Mouse (Mus musculus): ENCODE measurements around the gene Pgam5. TPM values are rescaled to one million over a fixed set of nuclear protein-coding genes. Genes with fewer than 3 reads are reported as not detected.

Gene Pgam5
- polyA plus RNA-seq, 1 experiment from 2014 or later, result 61.4 TPM

DNA sequence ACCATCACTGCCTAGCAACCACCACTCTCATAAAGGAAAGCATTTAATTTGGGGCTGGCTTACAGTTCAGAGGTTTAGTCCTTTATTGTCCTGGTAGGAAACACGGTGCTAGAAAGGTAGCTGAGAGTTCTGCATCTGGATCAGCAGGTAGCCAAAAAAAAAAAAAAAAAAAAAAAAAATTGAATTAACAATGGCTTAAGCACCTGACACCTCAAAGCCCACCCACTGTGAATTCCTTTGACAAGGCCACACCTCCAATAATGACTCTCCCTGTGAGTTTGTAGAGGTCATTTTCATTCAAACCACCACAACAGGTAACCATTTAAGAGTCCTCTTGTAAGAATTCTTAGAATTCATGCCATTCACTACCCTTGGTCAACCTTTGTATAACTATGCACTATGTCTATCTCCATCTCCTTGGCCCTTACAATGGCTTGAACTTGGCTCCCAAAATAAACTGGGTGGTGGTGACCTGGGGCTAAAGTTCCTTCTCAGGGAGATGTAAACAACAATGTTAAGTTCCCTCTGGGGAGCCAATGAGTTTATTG, 42.3 kb downstream of the Pgam5 start:
- Histone ChIP-seq H3K9ac (no peak overlapping the region), H3K4me1 (peaks cover 14% of the 10 kb centered on the region), H3K9me3 (no peaks in the 10 kb centered on the region), H3K4me3 (no peak overlapping the region), H3K27ac (no peak overlapping the region), H3K27me3 (no peaks in the 10 kb centered on the region), H3K36me3 (peaks cover 40% of the 10 kb centered on the region), H3K4me2 (no peak overlapping the region)
- 30% methylated on average over 1 of the region's 1 CpGs for WGBS
- ATAC-seq (ENCODE audit: insufficient number of reproducible peaks, low FRiP score, low TSS enrichment, low read depth), result no peak

DNA sequence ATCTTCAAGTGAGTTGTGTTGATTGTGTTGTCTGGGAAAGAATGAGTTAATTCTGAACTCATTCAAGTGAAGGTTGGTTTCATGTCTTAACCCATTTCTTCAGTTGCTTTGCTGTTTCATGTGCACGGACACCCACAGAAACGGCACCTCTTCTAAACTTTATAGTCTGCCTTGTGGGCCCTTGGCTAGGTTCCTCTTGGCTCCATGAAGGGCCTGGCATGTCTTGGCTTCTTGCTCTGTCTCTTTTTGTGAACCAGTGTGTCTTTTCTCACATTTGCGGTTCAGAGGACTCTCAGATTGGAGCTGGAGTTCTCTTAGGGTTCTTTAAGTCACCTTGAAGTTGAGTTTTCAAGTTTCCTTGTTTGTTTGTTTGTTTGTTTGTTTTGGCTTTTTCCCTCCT, 44.7 kb downstream of the Pgam5 start:
- H3K27me3 ChIP-seq, result no peaks in the 10 kb centered on the region
- no peak for ATAC-seq (ENCODE audit: insufficient number of reproducible peaks, low FRiP score, low TSS enrichment, low read depth)
- H3K9me3 ChIP-seq, result no peaks in the 10 kb centered on the region
- peaks cover 3% of the 10 kb centered on the region; the same call in 1 of the 2 replicates for H3K4me1 ChIP-seq
- H3K27ac ChIP-seq, result no peak overlapping the region
- 72% methylated on average over 3 of the region's 3 CpGs for WGBS
- peaks cover 63% of the 10 kb centered on the region for H3K36me3 ChIP-seq
- no peak overlapping the region for H3K9ac ChIP-seq
- no peak overlapping the region for H3K4me2 ChIP-seq
- H3K4me3 ChIP-seq, result no peak overlapping the region

- Histone ChIP-seq H3K36me3 (peaks cover 85% of the 10 kb centered on the region), H3K27ac (no peak overlapping the region), H3K9me3 (no peaks in the 10 kb centered on the region), H3K27me3 (no peaks in the 10 kb centered on the region), H3K4me1 (no peaks in the 10 kb centered on the region), H3K9ac (no peak overlapping the region), H3K4me3 (no peak overlapping the region), H3K4me2 (no peak overlapping the region)
- no peak for ATAC-seq (ENCODE audit: insufficient number of reproducible peaks, low FRiP score, low TSS enrichment, low read depth)
- WGBS, result 78% methylated on average over 6 of the region's 6 CpGs
Measured at GRCm38 (mm10) chr5:110222757-110223156, 47.0 kb downstream of the Pgam5 start.

GRCm38 (mm10) chr5:110220331-110220730, 49.4 kb downstream of the Pgam5 start:
- H3K4me1 ChIP-seq, result no peaks in the 10 kb centered on the region
- H3K4me3 ChIP-seq, result no peak overlapping the region
- no peaks in the 10 kb centered on the region for H3K9me3 ChIP-seq
- H3K9ac ChIP-seq, result no peak overlapping the region
- no peaks in the 10 kb centered on the region for H3K27me3 ChIP-seq
- H3K4me2 ChIP-seq, result no peak overlapping the region
- H3K27ac ChIP-seq, result no peak overlapping the region
- no peak for ATAC-seq (ENCODE audit: insufficient number of reproducible peaks, low FRiP score, low TSS enrichment, low read depth)
- peaks cover 89% of the 10 kb centered on the region for H3K36me3 ChIP-seq
- WGBS, result 94% methylated on average over 4 of the region's 4 CpGs

GRCm38 (mm10) chr5:110216780-110217179, 52.9 kb downstream of the Pgam5 start:
- Histone ChIP-seq H3K9me3 (no peaks in the 10 kb centered on the region), H3K9ac (no peak overlapping the region), H3K4me1 (no peaks in the 10 kb centered on the region), H3K27me3 (no peaks in the 10 kb centered on the region), H3K36me3 (peaks cover 96% of the 10 kb centered on the region), H3K4me3 (no peak overlapping the region), H3K4me2 (no peak overlapping the region), H3K27ac (no peak overlapping the region)
- no peak for ATAC-seq (ENCODE audit: insufficient number of reproducible peaks, low FRiP score, low TSS enrichment, low read depth)
- 91% methylated on average over 3 of the region's 3 CpGs for WGBS

GRCm38 (mm10) chr5:110211312-110211711, 58.4 kb downstream of the Pgam5 start:
- ATAC-seq (ENCODE audit: insufficient number of reproducible peaks, low FRiP score, low TSS enrichment, low read depth), result no peak
- no peak overlapping the region for H3K4me2 ChIP-seq
- H3K27ac ChIP-seq, result no peak overlapping the region
- H3K36me3 ChIP-seq, result peaks cover 94% of the 10 kb centered on the region
- H3K9me3 ChIP-seq, result no peaks in the 10 kb centered on the region
- WGBS, result 79% methylated on average over 2 of the region's 2 CpGs
- no peak overlapping the region for H3K4me3 ChIP-seq
- no peaks in the 10 kb centered on the region for H3K27me3 ChIP-seq
- H3K4me1 ChIP-seq, result no peaks in the 10 kb centered on the region
- H3K9ac ChIP-seq, result no peak overlapping the region

Other genes with a start within 250 kb of the Pgam5 start
- gene Gm17655, start 197.4 kb downstream of the Pgam5 start, polyA plus RNA-seq (2015; fragmentation: Nextera tagmentation; extraction: Ambion mirVana), result 2.4 and 3.2 TPM in 2 replicates
- gene Gm35315, start 175.5 kb downstream of the Pgam5 start, polyA plus RNA-seq (2015; fragmentation: Nextera tagmentation; extraction: Ambion mirVana), result 1.2 and 1.3 TPM in 2 replicates
- 1.2 and 2.5 TPM in 2 replicates for gene Plcxd1, start 169.9 kb downstream of the Pgam5 start, polyA plus RNA-seq (2015; fragmentation: Nextera tagmentation; extraction: Ambion mirVana)
- 33.2 and 33.9 TPM in 2 replicates for gene Gtpbp6, start 161.7 kb downstream of the Pgam5 start, polyA plus RNA-seq (2015; fragmentation: Nextera tagmentation; extraction: Ambion mirVana)
- gene Zfp605, start 159.8 kb downstream of the Pgam5 start, polyA plus RNA-seq (2015; fragmentation: Nextera tagmentation; extraction: Ambion mirVana), result 4.8 and 4.9 TPM in 2 replicates
- gene Chfr, start 134.1 kb downstream of the Pgam5 start, polyA plus RNA-seq (2015; fragmentation: Nextera tagmentation; extraction: Ambion mirVana), result 33.7 and 35.0 TPM in 2 replicates
- gene Golga3, start 93.2 kb downstream of the Pgam5 start, polyA plus RNA-seq (2015; fragmentation: Nextera tagmentation; extraction: Ambion mirVana), result 25.5 and 27.5 TPM in 2 replicates
- gene Ankle2, start 38.9 kb downstream of the Pgam5 start, polyA plus RNA-seq (2015; fragmentation: Nextera tagmentation; extraction: Ambion mirVana), result 23.2 and 29.7 TPM in 2 replicates
- gene Pxmp2, start 16.3 kb upstream of the Pgam5 start, polyA plus RNA-seq (2015; fragmentation: Nextera tagmentation; extraction: Ambion mirVana), result 5.2 and 6.4 TPM in 2 replicates
- gene Pole, start 16.4 kb upstream of the Pgam5 start, polyA plus RNA-seq (2015; fragmentation: Nextera tagmentation; extraction: Ambion mirVana), result 20.5 and 21.7 TPM in 2 replicates
- gene P2rx2, start 73.3 kb upstream of the Pgam5 start, polyA plus RNA-seq (2015; fragmentation: Nextera tagmentation; extraction: Ambion mirVana), result 1.2 and 1.4 TPM in 2 replicates
- not detected in 2 replicates for gene Lrcol1, start 74.8 kb upstream of the Pgam5 start, polyA plus RNA-seq (2015; fragmentation: Nextera tagmentation; extraction: Ambion mirVana)
- gene Fbrsl1, start 178.6 kb upstream of the Pgam5 start, polyA plus RNA-seq (2015; fragmentation: Nextera tagmentation; extraction: Ambion mirVana), result 10.3 and 12.1 TPM in 2 replicates